15 mouse cellular contexts compared by ENCODE assay signal in genomic region chr11:33934286-33934685, GRCm38 (mm10). TPM values are rescaled to one million over a fixed set of nuclear protein-coding genes. Genes with fewer than 3 reads are reported as not detected.
DNase-seq lines count a peak whose midpoint lies in the region; ATAC-seq and TF ChIP-seq lines count a peak whose summit lies in the region.
"Had no signal": no experiment of that assay in that cellular context is flagged by ENCODE, and none has a peak within 500 bp of the region (broad histone marks: within the 10 kb centered on the region; RNA-seq: fewer than 3 reads in every experiment).

No protein-coding gene starts in this region.

- TF ChIP-seq CTCF in hindbrain, postnatal 0 days (IDR thresholded peaks at IDR 0.05; ENCODE audit: low read depth): peak; percentile 42
- TF ChIP-seq CTCF in stomach, postnatal 0 days (IDR thresholded peaks at IDR 0.05; ENCODE audit: low read depth): peak; percentile 47

- no peaks in the 10 kb centered on the region for H3K27me3 ChIP-seq in hindbrain, postnatal 0 days (ENCODE audit: insufficient read depth, low read length)
- H3K27me3 ChIP-seq in hindbrain, embryonic 10.5 days (ENCODE audit: insufficient read depth, poor library complexity, severe bottlenecking): no peaks in the 10 kb centered on the region
- no peaks in the 10 kb centered on the region for H3K27me3 ChIP-seq in stomach, postnatal 0 days (ENCODE audit: control insufficient read depth, insufficient read depth, low read length)
- H3K27me3 ChIP-seq in heart, embryonic 12.5 days (replicated peaks): 0 out of 2 replicates have a peak, but pooled peaks cover 3% of the 10 kb centered on the region
- H3K27me3 ChIP-seq: neural tube, embryonic 15.5 days had no signal

- H3K4me2 ChIP-seq in hindbrain, postnatal 0 days (ENCODE audit: low read depth, low read length): no peak overlapping the region
- no peak overlapping the region for H3K4me2 ChIP-seq in stomach, postnatal 0 days (replicated peaks; ENCODE audit: low read depth)
- no peak overlapping the region for H3K4me2 ChIP-seq in heart, embryonic 12.5 days
- H3K4me2 ChIP-seq: neural tube, embryonic 15.5 days had no signal

- H3K27ac ChIP-seq in hindbrain, postnatal 0 days: no peak overlapping the region
- H3K27ac ChIP-seq in hindbrain, embryonic 10.5 days: no peak overlapping the region
- H3K27ac ChIP-seq in stomach, postnatal 0 days (replicated peaks): no peak overlapping the region
- H3K27ac ChIP-seq in heart, embryonic 12.5 days (ENCODE audit: poor library complexity, severe bottlenecking): no peak overlapping the region
- H3K27ac ChIP-seq: midbrain, embryonic 10.5 days; neural tube, embryonic 15.5 days had no signal

- H3K4me1 ChIP-seq in hindbrain, postnatal 0 days (ENCODE audit: insufficient read depth, low read length): no peaks in the 10 kb centered on the region
- H3K4me1 ChIP-seq in hindbrain, embryonic 10.5 days (replicated peaks): peaks cover 12% of the 10 kb centered on the region; the same call in 1 of the 2 replicates
- no peaks in the 10 kb centered on the region for H3K4me1 ChIP-seq in stomach, postnatal 0 days (replicated peaks; ENCODE audit: control insufficient read depth, insufficient read depth)
- no peaks in the 10 kb centered on the region for H3K4me1 ChIP-seq in heart, embryonic 12.5 days (replicated peaks)

- TF ChIP-seq EP300 in stomach, postnatal 0 days (optimal IDR thresholded peaks at IDR 0.05): no peak

- 65% methylated on average over 9 of the region's 9 CpGs for WGBS in hindbrain, postnatal 0 days
- WGBS in hindbrain, embryonic 10.5 days: 60% methylated on average over 9 of the region's 9 CpGs
- WGBS in stomach, postnatal 0 days: 58% methylated on average over 9 of the region's 9 CpGs
- WGBS in heart, embryonic 12.5 days: 48% methylated on average over 9 of the region's 9 CpGs

- no peak overlapping the region for H3K9ac ChIP-seq in hindbrain, postnatal 0 days (replicated peaks; ENCODE audit: low read length)
- no peak overlapping the region for H3K9ac ChIP-seq in stomach, postnatal 0 days (ENCODE audit: low read length)
- no peak overlapping the region for H3K9ac ChIP-seq in heart, embryonic 12.5 days
- H3K9ac ChIP-seq: neural tube, embryonic 15.5 days had no signal

- no peaks in the 10 kb centered on the region for H3K9me3 ChIP-seq in hindbrain, postnatal 0 days (ENCODE audit: low read length)
- H3K9me3 ChIP-seq in hindbrain, embryonic 10.5 days: no peaks in the 10 kb centered on the region
- no peaks in the 10 kb centered on the region for H3K9me3 ChIP-seq in stomach, postnatal 0 days (ENCODE audit: control insufficient read depth, low read length)
- no peaks in the 10 kb centered on the region for H3K9me3 ChIP-seq in heart, embryonic 12.5 days (replicated peaks)
- H3K9me3 ChIP-seq: midbrain, embryonic 10.5 days; neural tube, embryonic 15.5 days had no signal

- no peaks in the 10 kb centered on the region for H3K36me3 ChIP-seq in hindbrain, postnatal 0 days (ENCODE audit: insufficient read depth, low read length)
- no peaks in the 10 kb centered on the region for H3K36me3 ChIP-seq in hindbrain, embryonic 10.5 days
- H3K36me3 ChIP-seq in stomach, postnatal 0 days (ENCODE audit: control insufficient read depth, insufficient read depth, low read length): no peaks in the 10 kb centered on the region
- H3K36me3 ChIP-seq in heart, embryonic 12.5 days: no peaks in the 10 kb centered on the region
- H3K36me3 ChIP-seq: midbrain, embryonic 10.5 days; neural tube, embryonic 15.5 days had no signal

- DNase-seq in hindbrain, postnatal 0 days (ENCODE audit: low spot score): no peak
- DNase-seq in hindbrain, embryonic 10.5 days (ENCODE audit: low spot score): no peak
- peak; percentile 39 to 44 for DNase-seq in B cell, adult 2 months
- peak; percentile 52 for DNase-seq in T-cell, adult 2 months (ENCODE audit: low spot score)
- DNase-seq in stomach, postnatal 0 days (ENCODE audit: low spot score): no peak
- DNase-seq in cerebellum, postnatal 25 days: no peak
- no peak for DNase-seq in layer of hippocampus, postnatal 10 days (ENCODE audit: low spot score in 2 of 2)
- DNase-seq: gastrocnemius, postnatal 10 days; heart, postnatal 14 days; kidney, adult 8-10 months; layer of hippocampus, postnatal 36 days; spleen, adult 18-20 months had no signal

- no peak overlapping the region for H3K4me3 ChIP-seq in hindbrain, postnatal 0 days (ENCODE audit: low read length)
- no peak overlapping the region for H3K4me3 ChIP-seq in hindbrain, embryonic 10.5 days
- no peak overlapping the region for H3K4me3 ChIP-seq in stomach, postnatal 0 days (ENCODE audit: low read depth, low read length)
- no peak overlapping the region for H3K4me3 ChIP-seq in heart, embryonic 12.5 days
- H3K4me3 ChIP-seq: midbrain, embryonic 10.5 days; neural tube, embryonic 15.5 days had no signal

- no peak for ATAC-seq in hindbrain, postnatal 0 days
- ATAC-seq in stomach, postnatal 0 days (ENCODE audit: low FRiP score, low TSS enrichment): no peak
- no peak for ATAC-seq in heart, embryonic 12.5 days (ENCODE audit: insufficient number of reproducible peaks, low FRiP score)

RNA-seq across cellular contexts. Expression of gene Kcnmb1, which starts 28.5 kb away (rescaled TPM):
- total RNA-seq in hindbrain, postnatal 0 days (2014; rRNA removed): 0.11 and 0.26 TPM in 2 replicates
- polyA plus RNA-seq in hindbrain, postnatal 0 days (2015; fragmentation: Nextera tagmentation; extraction: Ambion mirVana): 0.08 and 0.20 TPM in 2 replicates
- polyA plus RNA-seq in hindbrain, embryonic 10.5 days (2016; fragmentation: Nextera tagmentation; extraction: Ambion mirVana): 0.20 and 0.26 TPM in 2 replicates
- polyA plus RNA-seq in stomach, postnatal 0 days (2015; fragmentation: Nextera tagmentation; extraction: Ambion mirVana): 2.8 and 3.3 TPM in 2 replicates
- 4.6 and 4.7 TPM in 2 replicates for polyA plus RNA-seq in heart, embryonic 12.5 days (2016; fragmentation: Nextera tagmentation; extraction: Ambion mirVana)
- under 1 TPM; 0.27 to 0.33 TPM for total RNA-seq in layer of hippocampus, postnatal 10 days (2021)

RNA-seq across cellular contexts. Expression of gene Kcnip1, which starts 58.7 kb away (rescaled TPM):
- 66.8 and 90.2 TPM in 2 replicates for total RNA-seq in hindbrain, postnatal 0 days (2014; rRNA removed)
- polyA plus RNA-seq in hindbrain, postnatal 0 days (2015; fragmentation: Nextera tagmentation; extraction: Ambion mirVana): 132 and 135 TPM in 2 replicates
- polyA plus RNA-seq in hindbrain, embryonic 10.5 days (2016; fragmentation: Nextera tagmentation; extraction: Ambion mirVana): 6.1 and 9.5 TPM in 2 replicates
- polyA plus RNA-seq in stomach, postnatal 0 days (2015; fragmentation: Nextera tagmentation; extraction: Ambion mirVana): 3.9 and 5.1 TPM in 2 replicates
- 0.24 and 0.54 TPM in 2 replicates for polyA plus RNA-seq in heart, embryonic 12.5 days (2016; fragmentation: Nextera tagmentation; extraction: Ambion mirVana)
- 10 to 100 TPM; 35.5 to 42.1 TPM for total RNA-seq in layer of hippocampus, postnatal 10 days (2021)
- total RNA-seq: heart, postnatal 14 days had no signal

Comparison
In these comparisons a context has a peak if more than half of its experiments do, and no peak if none do; other contexts are left out.
1. RNA of gene Kcnip1, which starts 58.7 kb away (polyA plus RNA-seq): 132 to 135 TPM in hindbrain, postnatal 0 days; 6.1 to 9.5 TPM in hindbrain, embryonic 10.5 days, 3.9 to 5.1 TPM in stomach, postnatal 0 days and 0.24 to 0.54 TPM in heart, embryonic 12.5 days; every median in the first group is over 10 times any median in the second.
2. DNase-seq: peak in B cell, adult 2 months (2 of 2) and T-cell, adult 2 months (single experiment); none in hindbrain, postnatal 0 days (single experiment), hindbrain, embryonic 10.5 days (single experiment), stomach, postnatal 0 days (single experiment), cerebellum, postnatal 25 days (0 of 2) and layer of hippocampus, postnatal 10 days (0 of 2).